Mouse (Mus musculus) layer of hippocampus, postnatal 10 days (tissue): ENCODE measurements at regions not wholly inside any gene's neighbourhood (a gene's known extent, or its start where the extent isn't known, plus 50 kb on each side); places are given as distances from the start of the nearest gene placed in this dataset.
"Not testable (repeated sequence)": the region's sequence is repeated elsewhere in the genome, so short reads cannot be mapped to it uniquely, and the experiment has no call there.

Experiments
- DNase-seq, 2 experiments: peaks; one replicate each; pipeline ENCODE4 v3.0.0; 2021; ENCODE audit warnings: low spot score in 2 of 2

DNA sequence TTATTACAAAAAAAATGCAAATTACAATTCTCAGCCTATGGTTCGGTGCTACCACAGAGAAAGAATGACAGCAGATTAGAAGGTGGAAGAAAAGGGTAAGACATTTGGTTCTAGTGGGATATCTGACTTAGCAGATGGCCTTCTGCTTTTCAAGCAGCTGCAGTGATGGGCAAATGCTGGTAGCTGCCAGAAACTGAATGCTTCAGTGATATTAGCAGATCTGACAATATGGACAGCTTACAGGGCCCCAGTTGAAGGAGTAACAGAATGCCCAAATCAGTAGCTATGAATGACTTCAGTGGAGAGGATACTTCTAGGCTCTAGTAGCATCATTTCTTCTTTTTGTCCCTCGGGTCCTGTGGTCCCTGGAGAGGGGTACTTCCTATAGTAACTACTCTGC is 143.9 kb upstream of the Rps6ka3 start:
- no peak for DNase-seq

DNA sequence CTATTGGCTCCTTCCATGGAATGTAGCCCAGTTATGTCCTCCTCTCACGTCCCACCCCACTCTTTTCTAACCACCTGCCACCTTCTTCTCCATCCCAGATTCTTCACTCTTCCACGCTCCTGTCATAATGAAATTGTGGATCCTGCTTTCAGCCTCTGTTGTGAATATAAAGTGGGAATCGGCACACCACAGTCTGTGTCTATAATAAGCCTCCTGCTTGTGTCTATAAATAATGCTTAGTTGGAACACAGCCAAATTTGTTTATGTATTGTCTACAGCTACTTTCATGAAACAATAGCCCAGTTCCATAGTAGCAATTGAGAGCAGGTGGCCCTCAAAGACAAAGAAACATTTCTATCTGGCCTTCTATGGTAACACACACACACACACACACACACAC is 137.5 kb upstream of the Rps6ka3 start:
- no peak for DNase-seq

DNA sequence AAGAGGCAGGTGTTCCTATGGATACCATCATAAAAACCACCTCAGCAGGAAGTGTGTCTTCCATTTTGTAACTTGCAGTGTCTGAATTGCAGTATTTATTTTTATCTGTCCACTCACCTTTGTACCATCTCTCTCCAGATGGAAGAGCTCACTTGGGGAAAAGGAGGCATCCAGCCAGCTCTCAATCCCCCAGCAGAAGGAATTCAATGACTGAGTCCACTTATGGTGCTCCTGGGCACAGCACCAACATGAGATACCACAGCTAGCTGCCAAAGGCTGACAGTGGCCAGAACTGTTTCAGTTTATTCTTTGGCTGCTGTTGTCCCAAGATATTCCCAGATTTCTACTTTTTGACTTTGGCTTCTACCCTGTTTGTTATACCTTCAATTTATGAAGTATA is 136.6 kb upstream of the Rps6ka3 start:
- no peak for DNase-seq

DNA sequence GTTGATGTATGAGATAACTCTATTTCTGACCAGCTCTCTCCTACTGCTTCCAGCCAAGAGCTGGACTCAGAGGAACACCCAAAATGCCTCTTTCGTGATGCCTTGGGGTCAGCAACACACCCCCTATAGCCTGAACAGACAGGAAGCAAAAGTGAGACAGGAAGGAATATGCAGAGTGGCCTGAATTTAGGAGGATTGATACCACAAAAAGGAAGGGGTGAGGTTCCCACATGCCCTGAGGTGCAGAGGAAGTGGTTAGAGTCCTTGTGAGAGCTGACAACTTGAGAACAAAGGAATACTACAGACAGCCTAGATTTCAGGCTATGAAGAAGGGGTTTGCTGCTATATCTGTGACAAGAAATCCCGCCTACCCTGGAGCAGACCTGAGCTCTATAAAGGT is 129.6 kb upstream of the Rps6ka3 start:
- DNase-seq = no peak

DNA sequence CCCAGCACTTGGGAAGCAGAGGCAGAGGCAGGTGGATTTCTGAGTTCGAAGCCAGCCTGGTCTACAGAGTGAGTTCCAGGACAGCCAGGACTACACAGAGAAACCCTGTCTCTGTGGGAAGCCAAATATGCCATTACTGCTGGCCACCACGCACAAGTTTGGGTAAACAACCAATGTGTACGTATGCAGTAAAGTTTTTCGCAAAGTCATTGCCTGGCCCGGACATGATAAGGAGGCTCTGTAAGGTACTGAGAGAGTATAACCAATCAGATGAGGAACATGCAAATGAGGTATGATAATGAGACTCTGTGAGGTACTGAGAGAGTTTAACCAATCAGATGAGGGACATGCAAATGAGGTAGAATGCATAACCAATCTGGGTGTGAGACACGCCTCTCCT is 99.5 kb upstream of the Rps6ka3 start:
- not testable (repeated sequence) for DNase-seq

DNA sequence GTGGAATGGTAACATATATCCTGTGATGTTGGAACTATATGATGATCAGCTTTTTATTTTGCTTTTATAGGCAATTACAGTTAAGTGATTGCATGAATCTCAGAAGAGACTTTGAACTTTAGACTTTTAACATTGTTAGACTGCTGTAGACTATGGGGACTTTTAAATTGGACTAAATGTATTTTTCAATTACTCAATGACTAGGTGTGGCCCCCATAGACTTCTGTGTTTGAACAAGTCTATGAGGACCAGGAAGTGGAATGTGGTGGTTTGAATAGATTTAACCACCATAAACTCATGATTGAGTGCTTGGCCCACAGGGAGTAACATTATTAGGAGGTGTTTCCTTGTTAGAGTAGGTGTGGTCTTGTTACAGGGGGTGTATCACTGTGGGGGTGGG is 93.9 kb upstream of the Rps6ka3 start:
- no peak for DNase-seq

DNA sequence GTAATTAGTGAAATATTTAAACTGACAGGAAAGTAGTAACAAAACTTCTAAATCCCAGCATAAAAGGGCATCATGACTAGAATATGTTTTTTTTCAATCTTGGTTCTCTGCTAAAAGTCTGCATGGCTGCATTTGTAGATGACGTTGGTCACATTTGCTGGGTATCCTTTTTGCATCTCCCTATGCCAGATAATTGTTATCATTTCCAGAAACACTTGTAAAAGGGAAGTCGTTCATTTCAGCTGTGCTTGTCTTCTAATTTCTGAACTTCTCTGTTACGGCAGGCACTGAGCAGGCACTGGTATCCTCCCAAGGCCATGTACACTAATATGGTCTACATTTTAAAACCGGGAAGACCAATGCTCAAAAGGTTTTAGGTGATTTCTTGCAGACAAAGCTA is 69.6 kb upstream of the Rps6ka3 start:
- DNase-seq = no peak

DNA sequence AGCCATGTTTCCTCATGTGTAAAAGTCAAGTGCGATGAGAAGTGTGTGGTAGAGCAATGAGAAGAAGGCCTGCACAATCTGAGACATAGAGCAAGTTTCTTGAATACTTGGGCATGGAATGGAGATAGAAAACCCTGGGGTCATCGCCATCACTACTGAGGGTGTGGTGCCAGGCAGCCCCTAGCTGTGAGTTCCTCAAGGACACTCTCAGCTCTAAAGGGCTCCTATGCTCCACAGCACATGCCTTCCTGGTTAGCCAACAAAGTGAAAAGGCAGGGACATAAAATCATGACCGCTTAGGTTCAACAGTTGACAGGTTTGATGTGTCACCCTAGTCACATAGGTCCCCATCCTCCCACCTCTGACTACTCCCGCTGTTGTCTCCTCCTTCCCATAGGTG is 66.8 kb upstream of the Rps6ka3 start:
- no peak for DNase-seq

DNA sequence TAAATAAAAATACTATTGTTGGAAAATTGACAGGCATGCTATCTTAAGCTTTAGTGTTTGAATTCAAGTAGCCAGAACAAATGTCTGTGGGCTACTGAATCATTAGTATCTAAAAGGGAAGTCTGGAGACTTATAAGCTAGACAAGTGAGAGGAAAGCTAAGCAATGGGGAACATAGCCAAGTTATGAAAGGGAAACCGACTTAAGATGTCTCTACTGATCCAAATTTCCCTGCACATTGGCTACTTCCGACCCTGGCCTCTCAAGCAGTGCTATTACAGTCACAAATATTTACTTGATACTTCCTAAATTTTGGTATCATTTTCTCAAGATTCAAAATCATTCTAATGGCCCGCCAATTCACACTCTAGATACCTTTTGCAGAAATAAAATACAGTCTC is 65.4 kb upstream of the Rps6ka3 start:
- DNase-seq = no peak

DNA sequence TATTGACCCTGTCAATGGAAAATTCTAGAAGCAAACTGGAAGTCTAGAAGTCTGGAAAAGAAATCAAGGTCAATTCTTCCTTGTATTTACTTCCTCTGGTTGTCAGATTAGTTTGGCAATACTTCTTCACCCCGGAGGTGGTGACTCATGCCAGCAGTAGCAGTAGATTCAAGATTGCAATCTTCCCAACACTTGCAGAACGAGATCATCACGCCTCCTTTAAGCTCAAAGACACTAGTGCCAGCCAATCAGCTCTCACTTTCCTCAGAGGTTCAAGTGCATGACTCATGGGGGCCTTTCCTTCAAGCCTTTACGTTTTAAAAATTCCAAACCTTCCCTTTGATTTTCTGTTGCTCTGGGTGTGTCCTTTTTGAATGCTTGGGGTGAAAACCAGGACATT is 64.9 kb upstream of the Rps6ka3 start:
- no peak for DNase-seq

DNA sequence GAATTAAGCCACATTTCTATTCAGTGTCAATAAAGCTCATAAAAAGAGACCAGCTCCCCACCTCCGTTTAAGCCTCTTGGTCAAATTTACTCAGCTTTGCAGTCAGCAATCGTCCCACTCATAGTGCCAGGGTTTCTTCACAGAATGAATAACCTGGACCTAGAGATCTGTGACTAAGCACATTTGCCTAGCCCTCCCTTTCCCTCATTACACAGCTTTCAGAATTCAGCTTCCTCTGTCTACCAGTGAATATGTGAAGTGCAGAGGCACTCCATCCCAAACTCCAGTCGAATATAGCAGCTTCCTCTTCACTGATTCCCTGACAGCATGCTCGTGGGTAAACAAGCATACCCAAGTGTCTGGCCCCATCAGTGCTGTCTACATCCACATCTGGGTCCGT is 54.3 kb upstream of the Rps6ka3 start:
- DNase-seq = no peak

DNA sequence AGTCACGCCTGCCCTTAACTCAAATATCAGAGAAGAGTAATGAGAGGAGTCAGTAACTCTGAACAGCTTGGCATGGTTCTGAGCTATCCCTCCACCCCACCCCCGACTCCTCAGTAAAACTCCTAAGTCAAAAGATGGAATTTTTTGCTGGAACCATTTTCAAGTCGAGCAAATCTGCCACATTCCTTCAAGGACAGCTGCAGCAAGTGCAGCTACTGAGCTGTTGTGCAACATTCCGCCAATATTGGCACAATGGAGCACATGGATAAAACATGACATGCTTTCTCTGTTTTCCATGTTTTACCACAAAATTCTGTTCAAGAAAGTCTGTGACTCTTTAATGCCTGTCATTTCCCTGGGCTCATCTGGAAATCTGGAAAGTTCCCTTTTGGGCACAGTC is 53.1 kb upstream of the Rps6ka3 start:
- no peak for DNase-seq

DNA sequence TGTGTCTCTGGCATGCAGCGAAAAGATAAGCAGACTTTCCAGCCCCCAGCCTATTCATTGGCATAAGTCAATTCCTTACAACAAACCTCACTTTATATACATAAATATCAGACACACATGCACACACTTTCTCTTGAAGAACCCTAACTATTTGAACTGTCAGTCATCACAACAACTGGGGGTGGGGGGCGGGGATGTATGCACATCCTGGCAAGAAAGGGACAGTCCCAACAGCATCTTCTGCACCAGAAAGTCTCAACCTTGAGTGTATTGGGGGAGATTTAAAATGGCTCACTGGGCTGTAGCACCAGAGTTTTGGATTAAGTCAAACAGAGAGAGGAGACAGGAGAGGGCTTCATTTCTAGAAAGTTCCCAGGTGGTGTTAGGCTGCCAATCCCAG is 50.4 kb upstream of the Rps6ka3 start:
- no peak for DNase-seq
